Mouse (Mus musculus): ENCODE data around the gene Gm5105. TPM values are rescaled to one million over a fixed set of nuclear protein-coding genes. Genes with fewer than 3 reads are reported as not detected.

Gm5105 gene
- polyA plus RNA-seq, 1 experiment from 2014 or later, result 0.12 TPM

- Histone ChIP-seq H3K4me1 (replicated peaks) (no peaks in the 10 kb centered on the region), H3K4me3 (no peak overlapping the region), H3K27ac (no peak overlapping the region), H3K27me3 (no peaks in the 10 kb centered on the region), H3K9me3 (peaks cover 8% of the 10 kb centered on the region), H3K9ac (no peak overlapping the region), H3K4me2 (no peak overlapping the region), H3K36me3 (no peaks in the 10 kb centered on the region)
- no peak for ATAC-seq (ENCODE audit: low FRiP score)
- 89% methylated on average over 6 of the region's 6 CpGs for WGBS
Observed at GRCm38 (mm10) chr3:138008152-138008551, 59.0 kb downstream of the Gm5105 start.

DNA sequence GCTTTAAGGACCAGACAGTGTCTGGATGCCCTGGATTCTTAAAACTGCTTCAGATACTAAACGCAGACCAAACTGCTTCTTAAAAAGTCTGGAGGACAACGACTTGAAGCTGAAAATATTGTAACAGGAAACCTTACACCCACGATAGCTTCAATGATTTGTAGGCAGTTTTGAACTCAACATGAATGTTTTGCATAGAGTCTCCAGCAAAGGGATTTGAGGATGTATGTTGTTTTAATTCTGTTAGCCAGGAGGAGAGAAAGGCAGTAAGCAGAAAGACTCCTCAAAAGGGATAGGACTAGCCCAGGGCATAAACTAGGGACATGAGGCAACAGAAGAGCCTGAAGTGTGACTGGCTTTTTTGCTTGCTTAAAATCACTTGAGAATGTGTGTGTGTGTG lies 60.3 kb downstream of the Gm5105 start:
- H3K27me3 ChIP-seq, result no peaks in the 10 kb centered on the region

DNA sequence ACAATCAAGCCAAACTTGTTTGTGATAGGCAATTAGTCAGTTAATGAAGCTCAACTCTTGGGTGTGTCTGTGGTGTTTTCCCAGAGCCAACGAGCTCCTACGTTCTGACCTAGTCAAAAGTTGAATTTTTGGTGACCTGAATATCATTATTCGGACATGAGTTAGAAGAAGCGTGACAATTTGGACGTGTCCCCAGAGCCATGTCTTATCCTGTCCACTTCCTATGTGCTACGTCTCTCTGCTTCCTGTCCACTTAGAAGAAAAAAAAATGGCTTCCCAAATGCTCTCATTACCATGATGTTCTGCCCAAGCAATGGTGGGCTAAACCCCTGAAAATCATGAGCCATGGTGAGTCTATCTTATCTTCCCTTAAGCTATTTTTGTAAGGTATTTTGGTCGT lies 63.9 kb downstream of the Gm5105 start:
- no peak overlapping the region for H3K9ac ChIP-seq
- H3K36me3 ChIP-seq, result no peaks in the 10 kb centered on the region
- no peak for ATAC-seq (ENCODE audit: low FRiP score)
- no peak overlapping the region for H3K4me3 ChIP-seq
- H3K27me3 ChIP-seq, result no peaks in the 10 kb centered on the region
- peaks cover 9% of the 10 kb centered on the region; the same call in 1 of the 2 replicates for H3K4me1 ChIP-seq (replicated peaks)
- no peak overlapping the region for H3K27ac ChIP-seq
- 90% methylated on average over 7 of the region's 7 CpGs for WGBS
- no peak overlapping the region for H3K4me2 ChIP-seq
- peaks cover 8% of the 10 kb centered on the region for H3K9me3 ChIP-seq

More for the DNA sequence above, 60.3 kb downstream of the Gm5105 start:
- H3K9me3 ChIP-seq, result peaks cover 8% of the 10 kb centered on the region
- no peak for ATAC-seq (ENCODE audit: low FRiP score)
- no peak overlapping the region for H3K27ac ChIP-seq
- no peak overlapping the region for H3K4me3 ChIP-seq
- no peaks in the 10 kb centered on the region for H3K4me1 ChIP-seq (replicated peaks)
- H3K9ac ChIP-seq, result no peak overlapping the region
- 91% methylated on average over 3 of the region's 3 CpGs for WGBS
- no peaks in the 10 kb centered on the region for H3K36me3 ChIP-seq
- no peak overlapping the region for H3K4me2 ChIP-seq

- Histone ChIP-seq H3K27me3 (no peaks in the 10 kb centered on the region), H3K9me3 (peaks cover 8% of the 10 kb centered on the region), H3K36me3 (no peaks in the 10 kb centered on the region), H3K4me2 (no peak overlapping the region), H3K4me3 (no peak overlapping the region), H3K9ac (no peak overlapping the region), H3K4me1 (replicated peaks) (peaks cover 9% of the 10 kb centered on the region; the same call in 1 of the 2 replicates), H3K27ac (no peak overlapping the region)
- ATAC-seq (ENCODE audit: low FRiP score), result no peak
- WGBS, result 89% methylated on average over 6 of the region's 6 CpGs
Observed at GRCm38 (mm10) chr3:138002545-138002944, 64.6 kb downstream of the Gm5105 start.

DNA sequence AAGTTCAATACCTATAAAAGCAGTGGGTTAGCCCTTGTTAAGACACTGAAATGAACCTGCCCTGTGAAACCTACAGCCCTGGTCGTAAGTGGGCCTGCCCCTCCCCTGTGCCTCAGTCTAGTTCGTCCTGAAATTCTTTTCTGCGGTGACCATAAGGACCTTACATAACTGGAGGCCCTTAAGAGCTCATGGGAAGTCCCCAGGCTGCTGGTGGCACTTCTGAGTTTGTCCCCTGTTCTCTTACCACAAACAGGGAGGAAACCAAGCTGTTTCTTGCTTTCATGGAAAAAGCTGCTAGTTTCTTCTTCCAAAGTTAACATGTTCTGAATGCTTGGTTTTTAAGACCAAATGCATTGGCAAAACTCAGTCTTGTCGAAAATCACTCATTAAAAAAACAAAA lies 65.3 kb downstream of the Gm5105 start:
- Histone ChIP-seq H3K27me3 (no peaks in the 10 kb centered on the region), H3K4me1 (replicated peaks) (peaks cover 9% of the 10 kb centered on the region; the same call in 1 of the 2 replicates), H3K4me3 (no peak overlapping the region), H3K4me2 (no peak overlapping the region), H3K9me3 (peaks cover 8% of the 10 kb centered on the region), H3K36me3 (no peaks in the 10 kb centered on the region), H3K27ac (no peak overlapping the region), H3K9ac (no peak overlapping the region)
- WGBS, result 87% methylated on average over 4 of the region's 4 CpGs
- no peak for ATAC-seq (ENCODE audit: low FRiP score)

GRCm38 (mm10) chr3:138000724-138001069 lies 66.5 kb downstream of the Gm5105 start:
- Histone ChIP-seq H3K4me2 (no peak overlapping the region), H3K9ac (no peak overlapping the region), H3K27me3 (no peaks in the 10 kb centered on the region), H3K4me1 (replicated peaks) (peaks cover 9% of the 10 kb centered on the region; the same call in 1 of the 2 replicates), H3K36me3 (no peaks in the 10 kb centered on the region), H3K27ac (no peak overlapping the region), H3K4me3 (no peak overlapping the region), H3K9me3 (peaks cover 8% of the 10 kb centered on the region)
- ATAC-seq (ENCODE audit: low FRiP score), result no peak
- WGBS, result 80% methylated on average over 4 of the region's 4 CpGs

- peaks cover 6% of the 10 kb centered on the region for H3K9me3 ChIP-seq
- H3K27ac ChIP-seq, result no peak overlapping the region
- H3K4me1 ChIP-seq (replicated peaks), result peaks cover 9% of the 10 kb centered on the region; the same call in 1 of the 2 replicates
- H3K4me2 ChIP-seq, result no peak overlapping the region
- no peak overlapping the region for H3K9ac ChIP-seq
- no peak for ATAC-seq (ENCODE audit: low FRiP score)
- H3K36me3 ChIP-seq, result no peaks in the 10 kb centered on the region
- H3K27me3 ChIP-seq, result no peaks in the 10 kb centered on the region
- H3K4me3 ChIP-seq, result no peak overlapping the region
- 93% methylated on average over 8 of the region's 8 CpGs for WGBS
Observed at GRCm38 (mm10) chr3:138000062-138000723, 67.0 kb downstream of the Gm5105 start.

DNA sequence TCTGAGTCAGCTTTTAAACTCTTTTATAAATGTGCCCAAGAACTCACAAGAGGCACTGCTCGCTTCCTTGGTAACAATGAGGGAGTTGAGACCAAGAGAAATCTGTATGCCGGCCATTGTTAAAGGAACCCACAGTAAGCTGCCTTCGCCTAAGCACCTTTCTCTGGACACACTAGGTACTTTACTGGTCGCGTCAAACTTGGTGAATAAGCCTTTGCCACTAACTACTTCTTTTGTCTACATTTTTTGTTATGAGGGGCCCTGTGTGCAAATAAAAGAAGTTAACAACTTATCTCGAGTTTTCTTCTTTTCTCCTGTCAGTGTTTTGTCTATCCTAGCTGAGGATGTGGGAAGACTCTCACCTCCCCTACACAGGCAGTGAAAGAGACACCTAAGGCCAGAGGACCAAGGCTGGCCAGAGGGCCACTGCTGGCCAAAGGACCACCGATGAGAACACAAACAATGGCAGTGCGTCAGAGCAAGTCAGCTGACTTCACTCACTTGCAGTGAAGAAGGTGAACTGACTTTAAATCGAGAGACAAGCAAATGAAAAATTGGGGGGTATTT lies 67.9 kb downstream of the Gm5105 start:
- Histone ChIP-seq H3K4me1 (replicated peaks) (peaks cover 9% of the 10 kb centered on the region; the same call in 1 of the 2 replicates), H3K9me3 (no peaks in the 10 kb centered on the region), H3K27me3 (no peaks in the 10 kb centered on the region), H3K4me2 (no peak overlapping the region), H3K36me3 (no peaks in the 10 kb centered on the region), H3K9ac (no peak overlapping the region), H3K4me3 (no peak overlapping the region), H3K27ac (no peak overlapping the region)
- WGBS, result 61% methylated on average over 9 of the region's 9 CpGs
- no peak for ATAC-seq (ENCODE audit: low FRiP score)

Other genes with a start within 250 kb of the Gm5105 start
- 1,016 and 1,041 TPM in 2 replicates for gene H2afz, start 202.9 kb downstream of the Gm5105 start, polyA plus RNA-seq (2015; fragmentation: Nextera tagmentation; extraction: Ambion mirVana)
- 11.7 and 11.9 TPM in 2 replicates for gene Dnajb14, start 199.7 kb downstream of the Gm5105 start, polyA plus RNA-seq (2015; fragmentation: Nextera tagmentation; extraction: Ambion mirVana)
- 121 and 130 TPM in 2 replicates for gene Lamtor3, start 148.9 kb downstream of the Gm5105 start, polyA plus RNA-seq (2015; fragmentation: Nextera tagmentation; extraction: Ambion mirVana)
- 1.8 and 1.9 TPM in 2 replicates for gene Dapp1, start 85.8 kb downstream of the Gm5105 start, polyA plus RNA-seq (2015; fragmentation: Nextera tagmentation; extraction: Ambion mirVana)
- 0.12 and 0.18 TPM in 2 replicates for gene 1110002E22Rik, start 2.3 kb downstream of the Gm5105 start, polyA plus RNA-seq (2015; fragmentation: Nextera tagmentation; extraction: Ambion mirVana)
- gene Trmt10a, start 76.1 kb upstream of the Gm5105 start, polyA plus RNA-seq (2015; fragmentation: Nextera tagmentation; extraction: Ambion mirVana), result 8.1 TPM in 2 replicates
- 9.4 and 10.0 TPM in 2 replicates for gene Mttp, start 77.6 kb upstream of the Gm5105 start, polyA plus RNA-seq (2015; fragmentation: Nextera tagmentation; extraction: Ambion mirVana)
- gene 4930579F01Rik, start 126.4 kb upstream of the Gm5105 start, polyA plus RNA-seq (2015; fragmentation: Nextera tagmentation; extraction: Ambion mirVana), result 0.10 TPM in 1 of 2 replicates, not detected in the other
- 0.71 and 1.1 TPM in 2 replicates for gene Adh7, start 150.4 kb upstream of the Gm5105 start, polyA plus RNA-seq (2015; fragmentation: Nextera tagmentation; extraction: Ambion mirVana)
- gene Adh1, start 193.6 kb upstream of the Gm5105 start, polyA plus RNA-seq (2015; fragmentation: Nextera tagmentation; extraction: Ambion mirVana), result 0.65 and 1.4 TPM in 2 replicates
- not detected in 2 replicates for gene Adh6a, start 245.9 kb upstream of the Gm5105 start, polyA plus RNA-seq (2015; fragmentation: Nextera tagmentation; extraction: Ambion mirVana)